Mouse (Mus musculus) ES-CJ7 (cell line): ENCODE measurements around the gene Fuom.
"Not testable (repeated sequence)": the region's sequence is repeated elsewhere in the genome, so short reads cannot be mapped to it uniquely, and the experiment has no call there.

Source experiments
- DNase-seq: peaks from one replicate; pipeline ENCODE4 v3.0.0; 2011; ENCODE audit warnings: low read depth, low spot score

Fuom gene

GRCm38 (mm10) chr7:140101993-140102860, at the start of gene Fuom:
Gene Fuom, minus strand, starts transcription at chr7:140102441.
- peak; percentile 91 for DNase-seq

GRCm38 (mm10) chr7:140144550-140144949, 42.3 kb upstream of the Fuom start:
- no peak for DNase-seq

- DNase-seq: peak; percentile 72
Measured at GRCm38 (mm10) chr7:140141350-140141749, 39.1 kb upstream of the Fuom start.

- no peak for DNase-seq
Measured at GRCm38 (mm10) chr7:140138021-140138310, 35.7 kb upstream of the Fuom start.

- peak; percentile 96 for DNase-seq
Measured at GRCm38 (mm10) chr7:140137135-140138020, 35.1 kb upstream of the Fuom start, which contains the start of gene Mtg1. Gene Mtg1, plus strand, starts transcription at chr7:140137564.

GRCm38 (mm10) chr7:140135106-140135770, 33.0 kb upstream of the Fuom start:
- DNase-seq: no peak

GRCm38 (mm10) chr7:140134033-140134432, 31.8 kb upstream of the Fuom start:
- not testable (repeated sequence) for DNase-seq

- DNase-seq: not testable (repeated sequence)
Measured at GRCm38 (mm10) chr7:140132184-140132583, 29.9 kb upstream of the Fuom start.

DNA sequence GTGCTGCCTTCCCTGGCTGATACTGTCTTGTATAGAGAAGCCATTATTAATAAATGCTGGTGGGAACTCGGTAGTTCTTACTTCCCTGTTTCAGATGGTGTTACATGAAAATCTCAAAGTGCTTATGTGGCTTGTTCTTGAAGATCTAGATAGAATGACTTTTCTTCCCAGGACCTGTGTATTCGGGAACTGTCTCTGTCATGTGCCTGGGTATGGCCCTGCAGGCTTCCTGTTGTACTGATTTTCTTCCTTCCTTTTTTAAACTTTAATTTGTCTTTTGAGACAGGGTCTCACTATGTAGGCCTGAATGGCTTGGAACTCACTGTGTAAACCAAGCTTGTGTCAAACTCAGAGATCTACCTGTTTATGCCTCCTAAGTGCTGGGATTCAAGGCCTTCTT, 25.7 kb upstream of the Fuom start:
- DNase-seq: no peak

DNA sequence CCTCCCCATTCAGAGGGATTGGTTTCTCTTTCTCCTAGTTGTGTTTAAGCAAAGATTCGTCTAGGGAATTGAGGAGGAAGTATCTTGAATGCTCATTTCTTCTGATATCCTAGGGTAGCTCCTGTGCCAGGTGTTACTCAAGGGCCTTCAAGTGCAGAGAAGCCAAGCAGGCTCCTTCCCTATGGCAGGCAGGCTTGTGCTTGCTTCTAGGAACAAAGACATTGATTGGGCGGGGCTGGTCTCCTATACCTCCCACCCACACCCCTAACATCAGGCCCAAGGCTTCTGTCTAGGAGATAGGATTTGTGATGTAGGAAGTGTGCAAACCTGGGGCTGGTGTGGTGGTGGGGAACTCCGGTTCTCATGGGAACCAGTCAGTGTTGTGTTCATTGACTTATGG, 24.7 kb upstream of the Fuom start:
- no peak for DNase-seq

DNA sequence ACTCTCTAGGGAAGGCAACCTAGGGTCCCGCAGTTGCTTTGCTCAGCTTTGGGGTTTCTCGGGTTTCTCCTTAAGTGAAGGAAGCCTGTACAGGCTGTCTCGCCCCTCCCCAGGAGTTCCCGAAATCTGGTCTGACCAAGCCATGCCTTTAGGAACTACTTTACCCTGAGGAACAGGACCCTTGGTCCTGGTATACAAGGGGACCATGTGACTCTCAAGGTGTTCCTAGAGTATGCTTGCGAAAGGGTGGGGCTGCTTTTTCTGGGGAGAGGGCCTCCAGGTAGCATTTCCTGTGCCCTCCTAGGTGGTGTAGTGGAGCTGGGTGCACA, 23.7 kb upstream of the Fuom start:
- peak; percentile 26 for DNase-seq

DNA sequence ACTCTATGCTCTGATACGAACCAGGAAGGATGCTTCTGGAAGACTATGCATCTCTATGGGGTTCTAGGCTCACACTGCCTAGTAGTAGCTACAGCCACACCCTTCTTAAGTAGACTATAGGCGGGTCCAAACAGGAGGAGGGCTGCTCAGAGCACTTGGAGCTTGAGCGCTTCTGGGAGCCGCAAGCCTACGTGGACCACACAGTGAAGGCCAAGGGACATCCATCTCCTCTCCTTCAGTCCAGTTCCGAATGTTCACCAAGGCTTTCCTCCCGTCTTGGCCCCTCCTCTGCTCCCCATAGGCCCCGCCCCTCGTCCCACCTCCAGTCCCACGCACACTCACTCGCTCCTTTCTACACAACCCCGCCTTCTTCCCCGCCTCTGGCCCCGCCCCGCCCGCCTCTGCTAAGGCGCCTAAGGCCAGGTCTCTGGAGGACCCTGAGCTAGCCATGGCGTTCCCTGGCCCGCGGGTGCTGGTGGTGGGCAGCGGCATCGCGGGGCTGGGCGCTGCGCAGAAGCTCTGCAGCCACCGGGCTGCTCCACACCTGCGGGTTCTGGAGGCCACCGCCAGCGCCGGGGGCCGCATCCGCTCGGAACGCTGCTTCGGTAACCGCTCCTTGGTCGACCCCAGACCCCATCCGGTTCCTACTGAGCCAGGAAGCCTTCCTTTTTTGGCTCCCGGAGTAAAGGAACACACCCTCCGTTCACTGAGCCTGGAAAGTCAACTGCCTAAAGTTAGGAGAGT, 23.2 kb upstream of the Fuom start:
- DNase-seq: peak; percentile 93

GRCm38 (mm10) chr7:140124382-140124781, 22.1 kb upstream of the Fuom start:
- DNase-seq: no peak

DNA sequence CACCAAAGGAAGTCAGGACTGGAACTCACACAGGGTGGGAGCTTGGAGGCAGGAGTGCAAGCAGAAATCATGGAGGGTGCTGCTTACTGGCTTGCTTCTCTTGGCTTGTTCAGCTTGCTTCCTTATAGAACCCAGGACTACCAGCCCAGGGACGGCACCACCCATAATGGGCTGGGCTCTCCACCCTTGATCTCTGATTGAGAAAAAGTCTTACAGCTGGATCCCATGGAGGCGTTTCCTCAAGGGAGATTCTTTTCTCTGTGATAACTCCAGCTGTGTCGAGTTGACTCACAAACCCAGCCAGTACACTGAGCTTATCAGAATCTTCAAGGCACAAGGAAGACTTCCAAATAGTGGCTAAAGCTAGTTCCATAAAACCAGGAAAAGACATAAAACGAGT, 20.5 kb upstream of the Fuom start:
- no peak for DNase-seq

GRCm38 (mm10) chr7:140121338-140121910, 19.2 kb upstream of the Fuom start:
- DNase-seq: no peak

- DNase-seq: no peak
Measured at GRCm38 (mm10) chr7:140120484-140120883, 18.2 kb upstream of the Fuom start.

DNA sequence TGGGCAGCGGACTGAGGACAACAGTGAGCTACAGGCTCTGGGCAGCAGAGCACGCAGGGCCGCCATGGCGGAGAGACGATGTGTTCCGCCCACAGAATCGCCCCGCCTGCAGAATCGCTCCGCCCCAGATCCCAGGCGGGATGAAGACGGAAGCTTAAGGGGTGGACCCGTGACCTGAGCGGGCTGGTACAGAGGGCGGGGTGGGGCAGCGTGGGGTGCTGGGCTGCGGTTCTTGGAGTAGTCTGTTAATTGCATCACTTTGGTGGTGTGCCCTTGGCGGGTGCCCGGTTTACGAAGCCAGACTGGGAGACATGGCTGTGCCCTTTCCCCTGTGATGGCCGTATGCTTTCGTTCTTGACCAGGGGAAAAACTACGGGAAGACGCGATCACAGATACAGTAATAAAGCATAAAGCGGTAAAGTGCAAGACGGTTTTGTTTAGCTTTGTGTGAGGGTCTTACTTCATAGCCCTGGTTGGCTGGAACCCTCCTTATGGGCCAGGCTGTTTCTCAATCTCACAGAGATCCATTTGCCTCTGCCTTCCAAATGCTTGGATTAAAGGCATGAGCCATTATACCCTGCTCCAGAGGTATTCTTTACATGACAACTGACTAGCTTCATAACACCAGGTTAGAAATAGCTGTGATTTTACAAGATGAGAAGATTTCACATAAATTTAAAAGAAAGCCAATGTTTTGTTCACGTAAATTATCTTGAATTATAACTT, 14.3 kb upstream of the Fuom start, which contains the start of gene Echs1:
Gene Echs1 (minus strand): TSS at position 148 of the 726 bp plus-strand sequence.
- peak; percentile 84 for DNase-seq

GRCm38 (mm10) chr7:140115583-140116328, 13.5 kb upstream of the Fuom start, which contains the start of gene Paox:
Gene Paox, plus strand, starts transcription at chr7:140115799.
- DNase-seq: peak; percentile 82

DNA sequence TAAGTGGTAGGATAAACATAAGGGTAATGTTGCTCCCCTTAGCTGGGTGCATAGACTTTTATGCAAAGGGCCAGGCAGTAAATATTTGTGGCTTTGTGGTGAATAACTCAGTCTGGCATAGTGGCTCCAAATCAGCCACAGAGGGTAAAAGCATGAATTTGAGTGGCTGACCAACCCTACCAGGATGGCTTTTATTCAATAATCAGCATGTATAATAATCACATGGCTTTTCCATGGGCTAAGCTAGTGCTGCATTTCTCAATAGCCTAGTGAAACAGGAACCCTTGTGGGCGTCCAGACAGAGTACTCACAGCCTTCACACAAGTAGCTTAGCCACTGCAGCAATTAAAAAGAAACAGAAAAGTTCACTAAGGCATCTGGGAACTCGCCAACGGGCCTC, 9.7 kb upstream of the Fuom start:
- no peak for DNase-seq

- DNase-seq: no peak
Measured at GRCm38 (mm10) chr7:140104009-140104408, 1.8 kb upstream of the Fuom start.
